Mouse (Mus musculus): ENCODE results near the gene Wfdc11. TPM values are rescaled to one million over a fixed set of nuclear protein-coding genes. Genes with fewer than 3 reads are reported as not detected.
A peak's percentile ranks its signal among the peaks of the same experiment; 100 is the strongest.
"Not testable (repeated sequence)": the region's sequence is repeated elsewhere in the genome, so short reads cannot be mapped to it uniquely, and the experiment has no call there.

Gene Wfdc11
- total RNA-seq, 2 experiments from 2014 or later = not detected

- intact Hi-C loops (cut with DNase I) = no loop called here
- no peak for DNase-seq (ENCODE audit: low spot score)
These were observed 31.8 kb downstream of the Wfdc11 start for GRCm38 (mm10) chr2:164641881-164642673.

GRCm38 (mm10) chr2:164641129-164641528, 32.8 kb downstream of the Wfdc11 start:
- intact Hi-C loops (cut with DNase I) = no loop called here
- no peak for DNase-seq (ENCODE audit: low spot score)

- intact Hi-C loops (cut with DNase I) = no loop called here
- no peak for DNase-seq (ENCODE audit: low spot score)
These were observed 35.2 kb downstream of the Wfdc11 start, which contains the start of gene Wfdc16 for GRCm38 (mm10) chr2:164638696-164639095. TSS of gene Wfdc16 (minus strand) at chr2:164638796.

- intact Hi-C loops (cut with DNase I) = no loop called here
- DNase-seq (ENCODE audit: low spot score) = no peak
These were observed 38.6 kb downstream of the Wfdc11 start for GRCm38 (mm10) chr2:164635266-164635665.

- intact Hi-C loops (cut with DNase I) = no loop called here
- DNase-seq (ENCODE audit: low spot score) = no peak
These were observed 52.1 kb downstream of the Wfdc11 start for GRCm38 (mm10) chr2:164621775-164622174.

DNA sequence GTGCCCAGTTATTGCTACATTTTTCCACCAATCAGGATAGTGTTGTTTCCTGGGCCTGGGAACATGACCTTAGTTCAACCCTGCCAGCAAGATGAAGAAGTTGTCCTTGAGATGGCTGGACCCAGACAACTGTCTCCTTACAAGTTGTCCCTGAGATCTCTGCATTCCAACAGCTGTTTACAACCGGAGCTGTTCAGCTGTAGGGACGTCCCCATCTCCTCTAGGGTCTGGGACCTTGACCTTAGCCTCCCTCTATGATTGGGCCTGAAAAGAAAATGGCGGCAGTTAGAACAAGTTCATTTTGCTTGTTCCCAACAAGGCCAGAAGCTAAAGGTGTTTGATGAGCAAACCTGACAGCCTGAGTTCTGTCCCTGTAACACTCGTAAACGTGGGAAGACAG, 54.8 kb downstream of the Wfdc11 start:
- no peak for DNase-seq (ENCODE audit: low spot score)
- intact Hi-C loops (cut with DNase I) = no loop called here

- intact Hi-C loops (cut with DNase I) = no loop called here
- no peak for DNase-seq (ENCODE audit: low spot score)
These were observed 58.5 kb downstream of the Wfdc11 start for GRCm38 (mm10) chr2:164615386-164615785.

DNA sequence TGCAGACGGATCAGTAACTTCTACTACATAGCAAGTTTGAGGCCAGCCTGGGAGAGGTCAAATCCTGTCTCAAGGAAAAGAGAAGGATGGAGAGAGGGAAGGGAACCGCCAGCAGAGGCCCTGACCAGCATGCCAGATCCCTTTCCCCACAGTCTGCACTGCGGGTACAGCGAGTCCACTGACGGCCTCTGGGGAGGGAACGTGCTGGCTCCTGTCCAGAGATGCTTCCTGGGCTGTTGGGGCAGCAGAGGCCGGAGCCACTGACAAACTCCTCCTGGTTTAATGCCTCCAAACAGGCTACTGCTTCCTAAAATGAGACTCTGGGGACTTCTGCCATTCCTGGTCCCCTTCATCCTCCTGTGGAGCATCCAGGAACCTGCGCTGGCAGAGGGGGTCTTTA, 60.4 kb downstream of the Wfdc11 start, which contains the start of the genes Wfdc6b and Wfdc8:
Gene Wfdc6b (plus strand): TSS at position 52 of the 400 bp plus-strand sequence.
Gene Wfdc8 (minus strand): TSS at position 156 of the 400 bp plus-strand sequence.
- intact Hi-C loops (cut with DNase I) = not testable (repeated sequence)
- DNase-seq (ENCODE audit: low spot score) = peak; percentile 10

Other genes starting within 250 kb of the Wfdc11 start
- gene Sdc4, start 230.2 kb downstream of the Wfdc11 start, total RNA-seq (2021) = 10 to 100 TPM; 19.7 to 22.4 TPM
- gene Sys1, start 217.1 kb downstream of the Wfdc11 start, total RNA-seq (2021) = 10 to 100 TPM; 22.2 to 26.8 TPM
- 1 to 10 TPM; 1.4 to 2.5 TPM for gene Gm20458, start 213.1 kb downstream of the Wfdc11 start, total RNA-seq (2021)
- not detected for gene Trp53tg5, start 200.4 kb downstream of the Wfdc11 start, total RNA-seq (2021)
- gene Dbndd2, start 188.0 kb downstream of the Wfdc11 start, total RNA-seq (2021) = 10 to 100 TPM; 14.4 to 21.9 TPM
- 10 to 100 TPM; 34.7 to 34.8 TPM for gene Pigt, start 176.6 kb downstream of the Wfdc11 start, total RNA-seq (2021)
- gene Wfdc2, start 111.7 kb downstream of the Wfdc11 start, total RNA-seq (2021) = under 1 TPM; 0.78 to 0.83 TPM
- not detected for gene Spint3, start 100.6 kb downstream of the Wfdc11 start, total RNA-seq (2021)
- under 1 TPM in 1 of 2 experiments, not detected in 1; 0.34 TPM for gene Wfdc6a, start 88.6 kb downstream of the Wfdc11 start, total RNA-seq (2021)
- gene Eppin, start 80.5 kb downstream of the Wfdc11 start, total RNA-seq (2021) = not detected
- gene Wfdc6b, start 60.6 kb downstream of the Wfdc11 start, total RNA-seq (2021) = not detected
- not detected for gene Wfdc8, start 60.5 kb downstream of the Wfdc11 start, total RNA-seq (2021)
- gene Wfdc16, start 35.3 kb downstream of the Wfdc11 start, total RNA-seq (2021) = not detected
- not detected for gene Wfdc10, start 18.0 kb downstream of the Wfdc11 start, total RNA-seq (2021)
- gene Wfdc9, start 17.5 kb downstream of the Wfdc11 start, total RNA-seq (2021) = not detected
- not detected for gene Wfdc13, start 11.0 kb upstream of the Wfdc11 start, total RNA-seq (2021)
- gene Spint4, start 24.4 kb upstream of the Wfdc11 start, total RNA-seq (2021) = not detected
- gene Spint5, start 41.2 kb upstream of the Wfdc11 start, total RNA-seq (2021) = not detected
- under 1 TPM; 0.28 to 0.29 TPM for gene Wfdc3, start 71.8 kb upstream of the Wfdc11 start, total RNA-seq (2021)
- 10 to 100 TPM; 24.4 to 25.8 TPM for gene Dnttip1, start 71.9 kb upstream of the Wfdc11 start, total RNA-seq (2021)
- gene Ube2c, start 95.8 kb upstream of the Wfdc11 start, total RNA-seq (2021) = 1 to 10 TPM; 2.4 to 2.9 TPM
- not detected for gene Tnnc2, start 105.9 kb upstream of the Wfdc11 start, total RNA-seq (2021)
- gene Snx21, start 111.7 kb upstream of the Wfdc11 start, total RNA-seq (2021) = 10 to 100 TPM; 24.7 to 27.5 TPM
- gene Acot8, start 130.8 kb upstream of the Wfdc11 start, total RNA-seq (2021) = 10 to 100 TPM; 10.7 to 12.2 TPM
- gene Zswim3, start 131.0 kb upstream of the Wfdc11 start, total RNA-seq (2021) = 1 to 10 TPM; 2.5 to 3.1 TPM
- gene Zswim1, start 148.6 kb upstream of the Wfdc11 start, total RNA-seq (2021) = 1 to 10 TPM; 3.6 to 4.5 TPM
- under 1 TPM; 0.42 to 0.64 TPM for gene Spata25, start 154.4 kb upstream of the Wfdc11 start, total RNA-seq (2021)
- gene Ctsa, start 158.8 kb upstream of the Wfdc11 start, total RNA-seq (2021) = 100 to 1,000 TPM in 1 of 2 experiments, 10 to 100 TPM in 1; 90.9 to 108 TPM
- 10 to 100 TPM; 39.9 to 44.6 TPM for gene Neurl2, start 159.4 kb upstream of the Wfdc11 start, total RNA-seq (2021)
- 10 to 100 TPM; 35.9 to 37.5 TPM for gene Pltp, start 183.6 kb upstream of the Wfdc11 start, total RNA-seq (2021)
- 10 to 100 TPM; 27.5 to 34.6 TPM for gene Pcif1, start 205.2 kb upstream of the Wfdc11 start, total RNA-seq (2021)
- gene Zfp335, start 237.7 kb upstream of the Wfdc11 start, total RNA-seq (2021) = 1 to 10 TPM; 8.6 to 9.2 TPM